Mouse (Mus musculus) E14TG2a.4 (cell line): ENCODE data around the gene Man2b1.

Source experiments
- CTCF ChIP-seq: conservative IDR thresholded peaks from 2 replicates; pipeline ENCODE4 v1.5.1; 2014; ENCODE audit warnings: low read length
- NANOG ChIP-seq: IDR thresholded peaks from 2 replicates; pipeline ENCODE4 v1.6.1; 2014; ENCODE audit warnings: borderline replicate concordance, low read length, mixed read lengths
- POU5F1 ChIP-seq: IDR thresholded peaks from 2 replicates; pipeline ENCODE4 v1.6.1; 2014; ENCODE audit warnings: low read length, borderline replicate concordance

GRCm38 (mm10) chr8:85074617-85075016 is 8.5 kb upstream of the Man2b1 start:
- no peak for TF ChIP-seq CTCF
- no peak for TF ChIP-seq NANOG
- no peak for TF ChIP-seq POU5F1
